Mouse (Mus musculus): ENCODE data around the gene Baiap2. TPM values are rescaled to one million over a fixed set of nuclear protein-coding genes. Genes with fewer than 3 reads are reported as not detected.

Gene Baiap2
- polyA plus RNA-seq, 1 experiment from 2014 or later: 4.2 TPM

- Histone ChIP-seq H3K4me2 (replicated peaks; ENCODE audit: low read depth) (no peak overlapping the region), H3K9ac (ENCODE audit: low read depth, low read length) (no peak overlapping the region), H3K27me3 (replicated peaks; ENCODE audit: control insufficient read depth, insufficient read depth, low read length) (no peaks in the 10 kb centered on the region), H3K4me1 (replicated peaks; ENCODE audit: control insufficient read depth, insufficient read depth, low read length) (peaks cover 16% of the 10 kb centered on the region), H3K36me3 (ENCODE audit: control insufficient read depth, insufficient read depth) (no peaks in the 10 kb centered on the region), H3K9me3 (ENCODE audit: control insufficient read depth) (no peaks in the 10 kb centered on the region), H3K27ac (ENCODE audit: low read depth, low read length) (no peak overlapping the region), H3K4me3 (ENCODE audit: low read depth, low read length) (no peak overlapping the region)
- WGBS: 97% methylated on average over 1 of the region's 1 CpGs
- no peak for TF ChIP-seq CTCF (IDR thresholded peaks at IDR 0.05; ENCODE audit: low read depth)
- ATAC-seq: no peak
Observed at GRCm38 (mm10) chr11:119947426-119947825, 4.9 kb downstream of the Baiap2 start.

- Histone ChIP-seq H3K27me3 (replicated peaks; ENCODE audit: control insufficient read depth, insufficient read depth, low read length) (no peaks in the 10 kb centered on the region), H3K36me3 (ENCODE audit: control insufficient read depth, insufficient read depth) (no peaks in the 10 kb centered on the region), H3K4me1 (replicated peaks; ENCODE audit: control insufficient read depth, insufficient read depth, low read length) (peaks cover 16% of the 10 kb centered on the region), H3K4me3 (ENCODE audit: low read depth, low read length) (no peak overlapping the region), H3K9ac (ENCODE audit: low read depth, low read length) (no peak overlapping the region), H3K9me3 (ENCODE audit: control insufficient read depth) (no peaks in the 10 kb centered on the region), H3K27ac (ENCODE audit: low read depth, low read length) (no peak overlapping the region), H3K4me2 (replicated peaks; ENCODE audit: low read depth) (no peak overlapping the region)
- 46% methylated on average over 2 of the region's 2 CpGs for WGBS
- ATAC-seq: no peak
- TF ChIP-seq CTCF (IDR thresholded peaks at IDR 0.05; ENCODE audit: low read depth): peak; percentile 63
Observed at GRCm38 (mm10) chr11:119947897-119948296, 5.3 kb downstream of the Baiap2 start.

- Histone ChIP-seq H3K9ac (ENCODE audit: low read depth, low read length) (no peak overlapping the region), H3K9me3 (ENCODE audit: control insufficient read depth) (no peaks in the 10 kb centered on the region), H3K27me3 (replicated peaks; ENCODE audit: control insufficient read depth, insufficient read depth, low read length) (no peaks in the 10 kb centered on the region), H3K27ac (ENCODE audit: low read depth, low read length) (no peak overlapping the region), H3K4me1 (replicated peaks; ENCODE audit: control insufficient read depth, insufficient read depth, low read length) (peaks cover 15% of the 10 kb centered on the region), H3K36me3 (ENCODE audit: control insufficient read depth, insufficient read depth) (no peaks in the 10 kb centered on the region), H3K4me3 (ENCODE audit: low read depth, low read length) (no peak overlapping the region), H3K4me2 (replicated peaks; ENCODE audit: low read depth) (no peak overlapping the region)
- ATAC-seq: no peak
- 45% methylated on average over 4 of the region's 4 CpGs for WGBS
- TF ChIP-seq CTCF (IDR thresholded peaks at IDR 0.05; ENCODE audit: low read depth): no peak
Observed at GRCm38 (mm10) chr11:119948305-119948704, 5.7 kb downstream of the Baiap2 start.

GRCm38 (mm10) chr11:119948803-119949202, 6.2 kb downstream of the Baiap2 start:
- Histone ChIP-seq H3K9ac (ENCODE audit: low read depth, low read length) (no peak overlapping the region), H3K36me3 (ENCODE audit: control insufficient read depth, insufficient read depth) (no peaks in the 10 kb centered on the region), H3K27ac (ENCODE audit: low read depth, low read length) (no peak overlapping the region), H3K4me3 (ENCODE audit: low read depth, low read length) (no peak overlapping the region), H3K4me1 (replicated peaks; ENCODE audit: control insufficient read depth, insufficient read depth, low read length) (peaks cover 10% of the 10 kb centered on the region), H3K9me3 (ENCODE audit: control insufficient read depth) (no peaks in the 10 kb centered on the region), H3K4me2 (replicated peaks; ENCODE audit: low read depth) (no peak overlapping the region), H3K27me3 (replicated peaks; ENCODE audit: control insufficient read depth, insufficient read depth, low read length) (no peaks in the 10 kb centered on the region)
- 87% methylated on average over 2 of the region's 2 CpGs for WGBS
- no peak for ATAC-seq
- TF ChIP-seq CTCF (IDR thresholded peaks at IDR 0.05; ENCODE audit: low read depth): no peak

GRCm38 (mm10) chr11:119950535-119950934, 8.0 kb downstream of the Baiap2 start:
- Histone ChIP-seq H3K36me3 (ENCODE audit: control insufficient read depth, insufficient read depth) (no peaks in the 10 kb centered on the region; the same call in 1 of the 2 replicates), H3K4me3 (ENCODE audit: low read depth, low read length) (no peak overlapping the region), H3K27me3 (replicated peaks; ENCODE audit: control insufficient read depth, insufficient read depth, low read length) (no peaks in the 10 kb centered on the region), H3K4me1 (replicated peaks; ENCODE audit: control insufficient read depth, insufficient read depth, low read length) (peaks cover 13% of the 10 kb centered on the region), H3K27ac (ENCODE audit: low read depth, low read length) (no peak overlapping the region), H3K4me2 (replicated peaks; ENCODE audit: low read depth) (no peak overlapping the region), H3K9me3 (ENCODE audit: control insufficient read depth) (no peaks in the 10 kb centered on the region), H3K9ac (ENCODE audit: low read depth, low read length) (no peak overlapping the region)
- no peak for ATAC-seq
- no peak for TF ChIP-seq CTCF (IDR thresholded peaks at IDR 0.05; ENCODE audit: low read depth)
- 92% methylated on average over 3 of the region's 3 CpGs for WGBS

GRCm38 (mm10) chr11:119951326-119951725, 8.8 kb downstream of the Baiap2 start:
- Histone ChIP-seq H3K9me3 (ENCODE audit: control insufficient read depth) (no peaks in the 10 kb centered on the region), H3K4me3 (ENCODE audit: low read depth, low read length) (no peak overlapping the region), H3K4me1 (replicated peaks; ENCODE audit: control insufficient read depth, insufficient read depth, low read length) (peaks cover 14% of the 10 kb centered on the region), H3K9ac (ENCODE audit: low read depth, low read length) (no peak overlapping the region), H3K4me2 (replicated peaks; ENCODE audit: low read depth) (no peak overlapping the region), H3K36me3 (ENCODE audit: control insufficient read depth, insufficient read depth) (no peaks in the 10 kb centered on the region; the same call in 1 of the 2 replicates), H3K27ac (ENCODE audit: low read depth, low read length) (no peak overlapping the region), H3K27me3 (replicated peaks; ENCODE audit: control insufficient read depth, insufficient read depth, low read length) (no peaks in the 10 kb centered on the region)
- TF ChIP-seq CTCF (IDR thresholded peaks at IDR 0.05; ENCODE audit: low read depth): no peak
- WGBS: 90% methylated on average over 6 of the region's 6 CpGs
- no peak for ATAC-seq
